Mouse (Mus musculus) liver, embryonic 15.5 days (tissue): ENCODE measurements around the gene Mroh8. TPM values are rescaled to one million over a fixed set of nuclear protein-coding genes. Genes with fewer than 3 reads are reported as not detected.

ENCODE experiments used
- ATAC-seq: fragments of 200-750 bp; cut with Nextera tagmentation; 2 replicates; pipeline ENCODE4 v1.8.0; 2017; ENCODE audit warnings: moderate number of reproducible peaks, mild to moderate bottlenecking, moderate library complexity; ENCODE audit not compliant: insufficient read depth
- H3K27ac ChIP-seq: fragments of 300-500 bp; sonication (generic); replicated peaks from 2 replicates; pipeline ENCODE4 v1.5.1; 2015; ENCODE audit warnings: mild to moderate bottlenecking, inconsistent platforms
- H3K27me3 ChIP-seq: fragments of 300-500 bp; sonication (generic); 2 replicates; pipeline ENCODE4 v1.6.1; 2015; ENCODE audit warnings: mild to moderate bottlenecking, inconsistent platforms
- H3K36me3 ChIP-seq: fragments of 300-500 bp; sonication (generic); replicated peaks from 2 replicates; pipeline ENCODE4 v1.6.1; 2015; ENCODE audit warnings: moderate library complexity, mild to moderate bottlenecking, inconsistent platforms
- H3K4me1 ChIP-seq: fragments of 300-500 bp; sonication (generic); replicated peaks from 2 replicates; pipeline ENCODE4 v1.6.1; 2015; ENCODE audit warnings: inconsistent platforms
- H3K4me2 ChIP-seq: fragments of 300-500 bp; sonication (generic); 2 replicates; pipeline ENCODE4 v1.6.1; 2015; ENCODE audit warnings: moderate library complexity, mild to moderate bottlenecking, inconsistent platforms
- H3K4me3 ChIP-seq: fragments of 300-500 bp; sonication (generic); replicated peaks from 2 replicates; pipeline ENCODE4 v1.5.1; 2015; ENCODE audit warnings: mild to moderate bottlenecking, inconsistent platforms
- H3K9ac ChIP-seq: fragments of 300-500 bp; sonication (generic); 2 replicates; pipeline ENCODE4 v1.6.1; 2015; ENCODE audit warnings: moderate library complexity, mild to moderate bottlenecking, inconsistent platforms
- H3K9me3 ChIP-seq: fragments of 300-500 bp; sonication (generic); replicated peaks from 2 replicates; pipeline ENCODE4 v1.6.1; 2016; ENCODE audit warnings: inconsistent platforms
- WGBS: fragments of 180-500 bp; shearing (Covaris S2); methylation state at CpG from one replicate; pipeline ENCODE4 v1.1.7; 2015; ENCODE audit warnings: mixed read lengths; ENCODE audit not compliant: insufficient replicate concordance; 5-methylcytosine and 5-hydroxymethylcytosine counted together
- polyA plus RNA-seq: library from polyadenylated mRNA; unstranded; fragments of >200 nt; fragmentation: Nextera tagmentation; extraction: Ambion mirVana; gene quantifications from 2 replicates; pipeline ENCODE4 v1.2.1, GENCODE M21; 2015

The Mroh8 gene
- polyA plus RNA-seq, 1 experiment from 2014 or later: 0.20 TPM

GRCm38 (mm10) chr2:157288996-157289395 is 9.6 kb upstream of the Mroh8 start:
- no peaks in the 10 kb centered on the region for H3K27me3 ChIP-seq
- no peak overlapping the region for H3K9ac ChIP-seq
- no peak overlapping the region for H3K27ac ChIP-seq
- peak overlapping the region; percentile 25 for H3K4me2 ChIP-seq
- H3K4me3 ChIP-seq: no peak overlapping the region
- peaks cover 17% of the 10 kb centered on the region for H3K4me1 ChIP-seq
- ATAC-seq: peak; percentile 64
- H3K9me3 ChIP-seq: no peaks in the 10 kb centered on the region
- H3K36me3 ChIP-seq: peaks cover 93% of the 10 kb centered on the region
- 33% methylated on average over 5 of the region's 5 CpGs for WGBS

DNA sequence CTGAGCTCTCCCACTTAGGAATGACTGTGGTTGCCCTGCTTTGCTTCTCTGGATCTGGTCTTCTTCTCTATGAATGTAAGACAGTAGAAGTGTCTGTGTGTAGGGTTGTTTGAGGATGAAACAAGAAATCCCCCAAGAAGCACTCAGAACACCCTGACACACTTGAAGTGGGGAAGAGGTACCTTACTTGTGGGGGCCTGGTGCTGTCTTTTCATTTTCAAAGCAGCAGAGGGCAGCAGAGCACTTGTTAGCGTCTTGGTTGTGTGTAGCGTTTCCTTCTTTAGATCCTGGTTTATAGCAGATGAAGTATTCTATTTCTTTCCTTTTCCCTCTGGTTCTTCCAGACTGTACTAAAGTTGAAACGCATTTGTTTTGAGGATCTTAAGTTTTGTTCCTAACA is 8.2 kb upstream of the Mroh8 start:
- Histone ChIP-seq H3K9me3 (no peaks in the 10 kb centered on the region), H3K4me1 (peaks cover 27% of the 10 kb centered on the region), H3K4me2 (no peak overlapping the region), H3K9ac (no peak overlapping the region), H3K4me3 (no peak overlapping the region), H3K27me3 (no peaks in the 10 kb centered on the region), H3K27ac (no peak overlapping the region), H3K36me3 (peaks cover 93% of the 10 kb centered on the region)
- no peak for ATAC-seq
- 17% methylated on average over 3 of the region's 3 CpGs for WGBS

DNA sequence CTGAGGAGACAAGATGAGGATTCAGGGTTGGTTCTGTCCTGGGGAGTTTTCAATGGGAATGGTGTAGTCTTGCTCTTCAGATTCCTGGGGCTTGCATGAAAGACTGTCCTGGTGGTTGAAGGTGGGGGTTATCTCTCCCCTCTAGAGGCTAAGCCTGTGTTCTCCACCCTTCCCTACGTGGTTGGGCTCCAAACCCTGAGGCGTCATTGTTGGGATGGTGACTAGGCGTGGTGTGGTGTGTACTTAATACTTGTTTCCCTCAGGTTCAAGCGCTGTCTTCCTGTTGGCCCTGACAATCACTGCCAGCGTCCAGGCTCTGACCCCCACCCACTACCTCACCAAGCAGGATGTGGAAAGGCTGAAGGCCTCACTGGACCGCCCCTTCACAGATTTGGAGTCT is 4.0 kb upstream of the Mroh8 start:
- Histone ChIP-seq H3K27ac (no peak overlapping the region), H3K27me3 (no peaks in the 10 kb centered on the region), H3K4me1 (peaks cover 37% of the 10 kb centered on the region), H3K4me3 (no peak overlapping the region), H3K9me3 (no peaks in the 10 kb centered on the region), H3K4me2 (no peak overlapping the region), H3K36me3 (peaks cover 61% of the 10 kb centered on the region), H3K9ac (no peak overlapping the region)
- 78% methylated on average over 6 of the region's 6 CpGs for WGBS
- ATAC-seq: no peak

GRCm38 (mm10) chr2:157278717-157279415 is 483 bp downstream of the Mroh8 start, which contains the start of gene Rpn2:
Rpn2 (plus strand) TSS chr2:157279017.
- Histone ChIP-seq H3K4me2 (peak within 1 kb of the TSS; percentile 75), H3K27me3 (no peaks in the 10 kb centered on the region), H3K9me3 (no peaks in the 10 kb centered on the region), H3K36me3 (peaks cover 23% of the 10 kb centered on the region), H3K4me1 (peaks cover 36% of the 10 kb centered on the region), H3K9ac (peak within 1 kb of the TSS; percentile 96), H3K4me3 (peak within 1 kb of the TSS; percentile 99), H3K27ac (peak within 1 kb of the TSS; percentile 93)
- peak; percentile 99 for ATAC-seq
- WGBS: under 1% methylated on average over 63 of the region's 64 CpGs

DNA sequence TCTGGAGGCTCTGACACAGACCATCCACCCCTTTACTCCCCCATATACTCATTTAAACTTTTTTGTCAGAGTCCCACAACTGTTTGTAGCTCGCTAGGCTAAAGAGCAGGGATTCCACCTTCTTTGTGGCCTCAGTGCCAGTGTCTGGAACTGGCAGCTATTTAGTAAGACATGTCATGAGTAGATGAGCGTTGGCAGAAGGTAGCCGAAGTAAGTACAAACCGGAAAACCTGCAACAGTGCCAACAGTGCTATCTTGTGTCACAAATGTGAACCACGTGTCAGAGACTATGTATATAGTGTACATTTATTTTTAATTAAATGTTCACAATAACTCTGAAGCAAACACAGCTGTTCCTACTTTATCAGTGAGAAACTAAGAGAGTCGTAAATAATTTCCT is 15.5 kb downstream of the Mroh8 start:
- no peak overlapping the region for H3K9ac ChIP-seq
- H3K4me1 ChIP-seq: 0 out of 2 replicates have a peak, but pooled peaks cover 2% of the 10 kb centered on the region
- H3K27me3 ChIP-seq: no peaks in the 10 kb centered on the region
- no peaks in the 10 kb centered on the region for H3K36me3 ChIP-seq
- H3K4me2 ChIP-seq: no peak overlapping the region
- ATAC-seq: no peak
- H3K9me3 ChIP-seq: no peaks in the 10 kb centered on the region
- H3K4me3 ChIP-seq: no peak overlapping the region
- WGBS: 57% methylated on average over 6 of the region's 6 CpGs
- H3K27ac ChIP-seq: no peak overlapping the region

GRCm38 (mm10) chr2:157263101-157263500 is 16.2 kb downstream of the Mroh8 start:
- no peak overlapping the region for H3K4me2 ChIP-seq
- H3K27me3 ChIP-seq: no peaks in the 10 kb centered on the region
- 0 out of 2 replicates have a peak, but pooled peaks cover 2% of the 10 kb centered on the region for H3K4me1 ChIP-seq
- no peaks in the 10 kb centered on the region for H3K36me3 ChIP-seq
- H3K27ac ChIP-seq: no peak overlapping the region
- WGBS: 80% methylated on average over 1 of the region's 1 CpGs
- no peak overlapping the region for H3K4me3 ChIP-seq
- H3K9ac ChIP-seq: no peak overlapping the region
- no peaks in the 10 kb centered on the region for H3K9me3 ChIP-seq
- no peak for ATAC-seq

- Histone ChIP-seq H3K4me1 (0 out of 2 replicates have a peak, but pooled peaks cover 2% of the 10 kb centered on the region), H3K9me3 (no peaks in the 10 kb centered on the region), H3K27ac (no peak overlapping the region), H3K4me2 (no peak overlapping the region), H3K4me3 (no peak overlapping the region), H3K27me3 (no peaks in the 10 kb centered on the region), H3K9ac (no peak overlapping the region), H3K36me3 (no peaks in the 10 kb centered on the region)
- WGBS: 60% methylated on average over 9 of the region's 9 CpGs
- ATAC-seq: no peak
Observed at GRCm38 (mm10) chr2:157262506-157262905, 16.8 kb downstream of the Mroh8 start.

GRCm38 (mm10) chr2:157261930-157262329 is 17.4 kb downstream of the Mroh8 start:
- H3K4me3 ChIP-seq: no peak overlapping the region
- no peak overlapping the region for H3K9ac ChIP-seq
- H3K27ac ChIP-seq: no peak overlapping the region
- 62% methylated on average over 5 of the region's 5 CpGs for WGBS
- no peaks in the 10 kb centered on the region for H3K27me3 ChIP-seq
- H3K36me3 ChIP-seq: no peaks in the 10 kb centered on the region
- no peaks in the 10 kb centered on the region for H3K9me3 ChIP-seq
- no peak overlapping the region for H3K4me2 ChIP-seq
- 0 out of 2 replicates have a peak, but pooled peaks cover 2% of the 10 kb centered on the region for H3K4me1 ChIP-seq
- ATAC-seq: no peak

- Histone ChIP-seq H3K4me3 (no peak overlapping the region), H3K4me2 (no peak overlapping the region), H3K27ac (no peak overlapping the region), H3K4me1 (0 out of 2 replicates have a peak, but pooled peaks cover 2% of the 10 kb centered on the region), H3K9me3 (no peaks in the 10 kb centered on the region), H3K27me3 (no peaks in the 10 kb centered on the region), H3K36me3 (no peaks in the 10 kb centered on the region), H3K9ac (no peak overlapping the region)
- peak; percentile 44; the same call in 1 of the 2 replicates for ATAC-seq
- WGBS: 0% methylated on average over 5 of the region's 5 CpGs
Observed at GRCm38 (mm10) chr2:157259720-157260119, 19.6 kb downstream of the Mroh8 start.

DNA sequence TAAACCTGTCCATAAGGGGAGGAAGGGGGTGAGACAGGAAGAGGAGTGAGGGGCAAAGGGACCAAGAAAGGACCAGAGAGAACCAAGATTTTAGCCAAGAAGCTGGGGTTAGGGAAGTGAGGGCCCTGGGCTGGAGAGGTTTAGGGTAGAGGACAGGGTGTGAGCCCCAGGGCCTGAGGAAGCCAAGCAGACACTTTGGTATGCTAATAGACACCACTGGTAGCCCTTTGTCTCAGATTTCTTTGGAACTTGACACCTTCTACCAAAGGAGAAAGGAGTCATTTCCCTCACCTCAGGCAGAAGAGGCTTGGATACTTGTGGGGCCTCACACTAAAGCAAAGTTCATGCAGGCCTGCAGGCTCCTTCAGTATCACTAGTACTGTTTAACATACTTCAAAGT is 31.2 kb downstream of the Mroh8 start:
- Histone ChIP-seq H3K4me2 (no peak overlapping the region), H3K4me3 (no peak overlapping the region), H3K27me3 (no peaks in the 10 kb centered on the region), H3K4me1 (no peaks in the 10 kb centered on the region), H3K9ac (no peak overlapping the region), H3K27ac (no peak overlapping the region), H3K36me3 (no peaks in the 10 kb centered on the region), H3K9me3 (no peaks in the 10 kb centered on the region)
- ATAC-seq: no peak

GRCm38 (mm10) chr2:157245603-157246002 is 33.7 kb downstream of the Mroh8 start:
- Histone ChIP-seq H3K9ac (no peak overlapping the region), H3K4me2 (no peak overlapping the region), H3K36me3 (no peaks in the 10 kb centered on the region), H3K4me3 (no peak overlapping the region), H3K4me1 (no peaks in the 10 kb centered on the region), H3K27me3 (no peaks in the 10 kb centered on the region), H3K9me3 (no peaks in the 10 kb centered on the region), H3K27ac (no peak overlapping the region)
- no peak for ATAC-seq
- 48% methylated on average over 2 of the region's 2 CpGs for WGBS

DNA sequence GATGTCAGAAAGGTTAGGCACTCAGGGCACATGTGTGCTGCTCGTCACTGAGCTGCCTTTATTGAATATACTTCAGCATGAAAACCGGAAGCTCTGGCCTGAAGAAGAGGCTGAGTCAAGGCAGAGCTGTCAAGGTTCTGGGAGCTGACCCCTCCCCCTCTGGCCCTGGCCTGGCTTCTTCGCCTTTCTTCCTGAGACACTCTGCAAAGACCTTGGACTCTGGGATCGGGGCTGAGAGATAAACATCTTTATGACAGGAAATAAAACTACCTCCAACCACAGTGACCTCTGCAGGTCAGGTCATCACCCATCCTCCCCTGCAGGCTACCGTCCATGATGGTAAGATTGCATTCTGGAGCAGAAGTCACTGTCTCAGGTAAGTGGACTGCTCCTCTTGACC is 34.3 kb downstream of the Mroh8 start:
- H3K4me3 ChIP-seq: no peak overlapping the region
- no peak overlapping the region for H3K4me2 ChIP-seq
- H3K27ac ChIP-seq: no peak overlapping the region
- ATAC-seq: no peak
- 25% methylated on average over 5 of the region's 5 CpGs for WGBS
- H3K9me3 ChIP-seq: no peaks in the 10 kb centered on the region
- H3K4me1 ChIP-seq: no peaks in the 10 kb centered on the region
- H3K36me3 ChIP-seq: no peaks in the 10 kb centered on the region
- H3K9ac ChIP-seq: no peak overlapping the region
- H3K27me3 ChIP-seq: no peaks in the 10 kb centered on the region
